Mouse (Mus musculus) midbrain, embryonic 13.5 days (tissue): Measurements from ENCODE around the gene Dirc2. TPM values are rescaled to one million over a fixed set of nuclear protein-coding genes. Genes with fewer than 3 reads are reported as not detected.

Source experiments
- ATAC-seq: fragments of 200-750 bp; cut with Nextera tagmentation; 2 replicates; pipeline ENCODE4 v1.8.0; 2017; ENCODE audit warnings: mild to moderate bottlenecking, moderate TSS enrichment, moderate library complexity
- H3K27ac ChIP-seq: fragments of 300-500 bp; sonication (generic); 2 replicates; pipeline ENCODE4 v1.5.1; 2015; ENCODE audit warnings: inconsistent platforms, mild to moderate bottlenecking, moderate library complexity
- H3K27me3 ChIP-seq: fragments of 300-500 bp; sonication (generic); 2 replicates; pipeline ENCODE4 v1.6.1; 2015; ENCODE audit warnings: mild to moderate bottlenecking, inconsistent platforms
- H3K36me3 ChIP-seq: fragments of 300-500 bp; sonication (generic); 2 replicates; pipeline ENCODE4 v1.6.1; 2015; ENCODE audit warnings: mild to moderate bottlenecking, inconsistent platforms
- H3K4me1 ChIP-seq: fragments of 300-500 bp; sonication (generic); replicated peaks from 2 replicates; pipeline ENCODE4 v1.6.1; 2015; ENCODE audit warnings: inconsistent platforms
- H3K4me2 ChIP-seq: fragments of 300-500 bp; sonication (generic); replicated peaks from 2 replicates; pipeline ENCODE4 v1.6.1; 2015; ENCODE audit warnings: moderate library complexity, mild to moderate bottlenecking, inconsistent platforms
- H3K4me3 ChIP-seq: fragments of 300-500 bp; sonication (generic); replicated peaks from 2 replicates; pipeline ENCODE4 v1.5.1; 2015; ENCODE audit warnings: mild to moderate bottlenecking, inconsistent platforms
- H3K9ac ChIP-seq: fragments of 300-500 bp; sonication (generic); replicated peaks from 2 replicates; pipeline ENCODE4 v1.6.1; 2015; ENCODE audit warnings: mild to moderate bottlenecking, inconsistent platforms
- H3K9me3 ChIP-seq: fragments of 300-500 bp; sonication (generic); 2 replicates; pipeline ENCODE4 v1.6.1; 2016; ENCODE audit warnings: mild to moderate bottlenecking, inconsistent platforms
- WGBS: fragments of 180-500 bp; shearing (Covaris S2); methylation state at CpG from one replicate; pipeline ENCODE4 v1.1.7; 2015; 5-methylcytosine and 5-hydroxymethylcytosine counted together
- polyA plus RNA-seq: library from polyadenylated mRNA; unstranded; fragments of >200 nt; fragmentation: Nextera tagmentation; extraction: Ambion mirVana; gene quantifications from 2 replicates; pipeline ENCODE4 v1.2.1, GENCODE M21; 2015

The Dirc2 gene
- polyA plus RNA-seq, 1 experiment from 2014 or later = 27.9 TPM

GRCm38 (mm10) chr16:35703763-35704679, 65.1 kb downstream of the Dirc2 start:
- Histone ChIP-seq H3K4me2 (no peak overlapping the region), H3K9ac (no peak overlapping the region), H3K27ac (no peak overlapping the region), H3K4me1 (peaks cover 9% of the 10 kb centered on the region; the same call in 1 of the 2 replicates), H3K4me3 (no peak overlapping the region), H3K36me3 (peaks cover 16% of the 10 kb centered on the region; the same call in 1 of the 2 replicates), H3K27me3 (no peaks in the 10 kb centered on the region), H3K9me3 (no peaks in the 10 kb centered on the region)
- no peak for ATAC-seq
- 67% methylated on average over 16 of the region's 16 CpGs for WGBS

GRCm38 (mm10) chr16:35701823-35702222, 67.3 kb downstream of the Dirc2 start:
- Histone ChIP-seq H3K4me2 (no peak overlapping the region), H3K4me3 (no peak overlapping the region), H3K27me3 (no peaks in the 10 kb centered on the region), H3K27ac (no peak overlapping the region), H3K9me3 (no peaks in the 10 kb centered on the region), H3K4me1 (peaks cover 9% of the 10 kb centered on the region; the same call in 1 of the 2 replicates), H3K9ac (no peak overlapping the region), H3K36me3 (peaks cover 25% of the 10 kb centered on the region)
- 60% methylated on average over 11 of the region's 11 CpGs for WGBS
- ATAC-seq = no peak

- ATAC-seq = no peak
- Histone ChIP-seq H3K27me3 (no peaks in the 10 kb centered on the region), H3K9me3 (0 out of 2 replicates have a peak, but pooled peaks cover 4% of the 10 kb centered on the region), H3K36me3 (peaks cover 27% of the 10 kb centered on the region), H3K27ac (no peak overlapping the region), H3K9ac (no peak overlapping the region), H3K4me3 (no peak overlapping the region), H3K4me2 (no peak overlapping the region), H3K4me1 (no peaks in the 10 kb centered on the region)
- WGBS = 88% methylated on average over 2 of the region's 2 CpGs
Observed at GRCm38 (mm10) chr16:35696103-35696502, 73.1 kb downstream of the Dirc2 start.

GRCm38 (mm10) chr16:35694250-35694846, 74.8 kb downstream of the Dirc2 start:
- WGBS = 78% methylated on average over 13 of the region's 13 CpGs
- Histone ChIP-seq H3K4me1 (no peaks in the 10 kb centered on the region), H3K4me3 (no peak overlapping the region), H3K9me3 (0 out of 2 replicates have a peak, but pooled peaks cover 4% of the 10 kb centered on the region), H3K27ac (no peak overlapping the region), H3K4me2 (no peak overlapping the region), H3K36me3 (peaks cover 27% of the 10 kb centered on the region), H3K9ac (no peak overlapping the region), H3K27me3 (no peaks in the 10 kb centered on the region)
- ATAC-seq = peak; percentile 55

DNA sequence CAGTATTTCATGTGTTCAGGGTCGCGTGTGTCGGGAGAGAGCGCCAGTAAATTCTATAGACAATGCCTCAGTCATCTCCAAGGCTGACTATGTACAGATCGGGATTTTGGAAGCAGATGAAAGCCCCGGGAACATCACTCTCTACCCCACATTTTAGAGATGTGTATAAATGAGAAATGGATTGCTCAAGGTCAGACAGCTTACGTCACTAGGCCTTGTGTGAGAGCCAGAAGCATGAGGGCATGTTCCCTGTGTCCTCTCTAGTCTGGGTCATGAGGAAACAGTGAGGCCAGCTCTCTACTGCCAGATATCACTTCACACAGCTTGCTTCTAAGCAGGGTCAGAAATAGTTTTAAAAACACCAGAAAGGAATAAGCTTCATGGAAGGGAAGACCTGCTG, 77.5 kb downstream of the Dirc2 start:
- no peak overlapping the region for H3K4me2 ChIP-seq
- no peak overlapping the region for H3K9ac ChIP-seq
- ATAC-seq = no peak
- H3K9me3 ChIP-seq = 0 out of 2 replicates have a peak, but pooled peaks cover 4% of the 10 kb centered on the region
- H3K4me3 ChIP-seq = no peak overlapping the region
- no peaks in the 10 kb centered on the region for H3K4me1 ChIP-seq
- peaks cover 14% of the 10 kb centered on the region for H3K27me3 ChIP-seq
- H3K36me3 ChIP-seq = peaks cover 15% of the 10 kb centered on the region
- WGBS = 96% methylated on average over 7 of the region's 7 CpGs
- H3K27ac ChIP-seq = no peak overlapping the region

DNA sequence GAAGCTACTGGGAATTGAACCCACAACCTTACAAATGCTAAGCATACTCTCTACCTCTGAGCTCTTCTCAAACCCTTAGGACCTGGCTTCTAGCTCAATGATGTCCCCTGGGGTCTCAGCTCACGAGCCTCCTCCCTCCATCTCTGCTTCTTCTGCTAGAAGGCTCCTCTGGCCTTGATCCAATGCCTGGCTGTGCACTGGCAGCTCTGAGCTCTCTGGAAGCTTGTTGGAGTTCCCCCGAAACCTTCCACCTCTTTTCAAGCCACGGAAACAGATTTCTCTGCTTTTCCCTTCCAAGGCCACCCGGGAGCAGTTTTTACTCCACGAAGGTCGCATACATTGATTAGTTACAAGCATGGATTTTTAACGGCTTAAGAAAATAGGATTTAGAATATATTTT, 82.7 kb downstream of the Dirc2 start:
- Histone ChIP-seq H3K4me3 (no peak overlapping the region), H3K4me1 (peaks cover 7% of the 10 kb centered on the region), H3K4me2 (no peak overlapping the region), H3K9me3 (no peaks in the 10 kb centered on the region), H3K9ac (no peak overlapping the region), H3K36me3 (no peaks in the 10 kb centered on the region), H3K27ac (no peak overlapping the region), H3K27me3 (peaks cover 23% of the 10 kb centered on the region)
- WGBS = 56% methylated on average over 7 of the region's 7 CpGs
- no peak for ATAC-seq

DNA sequence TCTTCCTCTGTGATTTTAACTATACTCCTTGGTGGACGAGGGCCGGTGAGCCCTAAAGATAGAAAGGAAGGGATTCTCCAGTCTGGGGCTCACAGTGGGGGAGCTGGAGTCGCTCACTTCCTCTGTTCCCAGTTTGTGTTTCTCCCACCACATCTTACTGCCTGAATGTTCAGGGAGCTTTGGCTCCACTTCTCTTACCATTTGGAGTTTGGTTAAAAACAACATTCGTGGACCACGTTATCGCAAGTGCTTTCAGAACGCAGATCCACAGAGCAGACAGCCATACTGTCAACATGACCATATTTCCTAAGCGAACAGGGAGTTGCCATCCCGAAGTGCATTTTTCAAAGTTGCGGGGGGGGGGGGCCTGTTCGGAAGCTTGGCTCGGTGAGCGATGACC, 84.1 kb downstream of the Dirc2 start:
- no peak overlapping the region for H3K4me2 ChIP-seq
- H3K27me3 ChIP-seq = peaks cover 27% of the 10 kb centered on the region
- H3K4me1 ChIP-seq = peaks cover 14% of the 10 kb centered on the region
- no peak overlapping the region for H3K9ac ChIP-seq
- no peaks in the 10 kb centered on the region for H3K9me3 ChIP-seq
- no peak overlapping the region for H3K27ac ChIP-seq
- no peak for ATAC-seq
- H3K4me3 ChIP-seq = no peak overlapping the region
- 85% methylated on average over 13 of the region's 13 CpGs for WGBS
- no peaks in the 10 kb centered on the region for H3K36me3 ChIP-seq

DNA sequence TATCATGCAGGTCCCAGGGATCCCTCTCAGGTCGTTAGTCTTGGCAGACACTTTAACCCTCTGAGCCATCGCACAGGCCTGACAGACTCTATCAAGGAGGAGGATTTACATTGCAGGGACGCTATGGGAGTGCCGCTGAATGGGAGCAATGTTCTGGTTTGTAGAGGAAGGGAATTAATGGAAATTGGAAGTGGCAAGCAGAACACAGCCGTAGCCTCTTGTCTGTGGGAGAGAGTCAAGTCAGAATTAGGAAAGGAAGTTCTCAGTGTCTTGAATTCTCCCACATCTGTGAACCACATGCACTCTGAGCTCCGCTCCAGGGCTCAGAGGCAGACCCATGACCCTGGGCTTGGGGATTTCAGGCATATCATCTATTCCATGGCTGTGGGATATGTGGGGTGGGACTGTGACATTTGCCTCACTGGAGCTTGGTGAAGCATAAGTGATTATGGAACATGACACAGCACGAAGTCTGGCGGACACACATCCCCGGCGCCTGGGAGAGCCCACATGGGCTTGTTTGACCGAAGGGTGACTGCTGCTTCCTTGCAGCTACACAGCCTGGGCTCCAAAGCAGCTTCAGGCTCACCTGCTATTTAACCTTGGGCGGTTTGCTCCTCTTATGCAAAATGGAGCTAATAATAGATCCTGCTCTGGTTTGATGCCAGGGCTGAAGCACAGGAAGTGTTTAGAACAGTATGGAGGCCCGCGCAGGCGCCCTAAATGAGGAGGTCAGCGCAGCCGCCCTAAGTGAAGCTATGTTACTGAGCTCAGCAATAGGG, 87.6 kb downstream of the Dirc2 start:
- 55% methylated on average over 17 of the region's 17 CpGs for WGBS
- peaks cover 18% of the 10 kb centered on the region for H3K4me1 ChIP-seq
- no peak overlapping the region for H3K9ac ChIP-seq
- H3K4me2 ChIP-seq = 0 out of 2 replicates have a peak overlapping the region, but pooled peaks have one; percentile 9
- peak; percentile 84 for ATAC-seq
- peaks cover 18% of the 10 kb centered on the region for H3K27me3 ChIP-seq
- H3K36me3 ChIP-seq = no peaks in the 10 kb centered on the region
- no peak overlapping the region; the same call in 1 of the 2 replicates for H3K27ac ChIP-seq
- H3K9me3 ChIP-seq = no peaks in the 10 kb centered on the region
- no peak overlapping the region for H3K4me3 ChIP-seq

DNA sequence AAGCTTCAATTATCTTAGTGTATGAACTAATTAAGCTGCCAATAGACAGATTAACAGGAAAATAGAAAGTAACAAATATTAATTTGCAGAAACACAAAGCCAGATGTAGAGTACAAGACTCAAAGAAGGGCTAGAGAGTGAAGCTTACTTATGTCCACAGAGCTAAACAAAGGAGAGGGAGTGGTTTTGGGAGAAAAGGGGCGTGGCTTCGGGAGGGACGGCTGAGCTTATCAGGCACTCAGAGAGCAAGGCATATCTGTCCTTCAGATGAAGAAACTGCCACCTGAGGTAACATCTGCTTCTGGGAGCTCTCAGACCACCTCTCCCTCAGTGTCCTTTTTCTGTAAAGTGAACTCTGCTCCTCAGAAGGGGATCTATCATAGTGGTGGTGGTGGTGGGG, 90.7 kb downstream of the Dirc2 start:
- H3K36me3 ChIP-seq = no peaks in the 10 kb centered on the region
- H3K4me3 ChIP-seq = no peak overlapping the region
- no peak overlapping the region for H3K9ac ChIP-seq
- H3K27me3 ChIP-seq = peaks cover 9% of the 10 kb centered on the region
- H3K27ac ChIP-seq = no peak overlapping the region
- H3K4me1 ChIP-seq = peaks cover 18% of the 10 kb centered on the region
- no peaks in the 10 kb centered on the region for H3K9me3 ChIP-seq
- ATAC-seq = no peak
- no peak overlapping the region for H3K4me2 ChIP-seq
- 37% methylated on average over 3 of the region's 3 CpGs for WGBS

GRCm38 (mm10) chr16:35677511-35678113, 91.5 kb downstream of the Dirc2 start:
- Histone ChIP-seq H3K9ac (no peak overlapping the region), H3K36me3 (no peaks in the 10 kb centered on the region), H3K4me2 (no peak overlapping the region), H3K27ac (no peak overlapping the region), H3K9me3 (no peaks in the 10 kb centered on the region), H3K4me1 (peaks cover 18% of the 10 kb centered on the region), H3K4me3 (no peak overlapping the region), H3K27me3 (peaks cover 9% of the 10 kb centered on the region)
- 67% methylated on average over 8 of the region's 8 CpGs for WGBS
- ATAC-seq = no peak

DNA sequence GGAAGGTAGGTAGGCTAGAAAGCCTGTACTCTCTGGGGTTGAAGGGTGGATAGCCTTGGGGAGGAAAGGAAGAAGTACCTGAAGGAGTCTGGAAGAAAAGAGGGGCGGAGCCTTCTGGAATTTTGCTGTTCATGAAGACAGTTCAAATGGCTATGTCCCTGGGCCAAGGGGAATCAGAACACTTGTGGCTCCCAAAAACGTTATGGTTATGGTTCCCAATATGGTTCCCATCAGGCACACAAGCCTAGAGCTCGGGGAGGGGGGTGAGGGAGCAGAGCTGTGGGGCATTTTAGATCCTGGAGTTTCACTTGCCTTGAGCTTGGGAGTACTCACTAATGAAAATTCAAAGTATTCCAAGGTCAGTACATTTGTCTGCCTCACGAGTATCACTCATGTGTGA, 104.3 kb downstream of the Dirc2 start:
- 93% methylated on average over 4 of the region's 4 CpGs for WGBS
- H3K27me3 ChIP-seq = peaks cover 7% of the 10 kb centered on the region
- no peaks in the 10 kb centered on the region for H3K9me3 ChIP-seq
- H3K4me2 ChIP-seq = no peak overlapping the region
- H3K27ac ChIP-seq = no peak overlapping the region
- H3K9ac ChIP-seq = no peak overlapping the region
- peaks cover 5% of the 10 kb centered on the region; the same call in 1 of the 2 replicates for H3K4me1 ChIP-seq
- no peak overlapping the region for H3K4me3 ChIP-seq
- ATAC-seq = no peak
- H3K36me3 ChIP-seq = peaks cover 49% of the 10 kb centered on the region
